Mouse (Mus musculus) hindbrain, postnatal 0 days (tissue): ENCODE measurements around the gene Dkk3. TPM values are rescaled to one million over a fixed set of nuclear protein-coding genes. Genes with fewer than 3 reads are reported as not detected.

Experiments used
- ATAC-seq: fragments of 200-750 bp; cut with Nextera tagmentation; 2 replicates; pipeline ENCODE4 v1.8.0; 2017; ENCODE audit warnings: mild to moderate bottlenecking, moderate TSS enrichment, moderate library complexity
- DNase-seq: peaks from one replicate; pipeline ENCODE4 v3.0.0-alpha.2; 2015; ENCODE audit warnings: low spot score
- H3K27ac ChIP-seq: fragments of 300-500 bp; sonication (generic); 2 replicates; pipeline ENCODE4 v1.5.1; 2014; ENCODE audit warnings: mild to moderate bottlenecking
- H3K27me3 ChIP-seq: fragments of 300-500 bp; sonication (generic); 2 replicates; pipeline ENCODE4 v1.6.1; 2014; ENCODE audit warnings: low read length, mixed read lengths; ENCODE audit not compliant: insufficient read depth
- H3K36me3 ChIP-seq: fragments of 300-500 bp; sonication (generic); 2 replicates; pipeline ENCODE4 v1.6.1; 2014; ENCODE audit warnings: low read length, mixed read lengths; ENCODE audit not compliant: insufficient read depth
- H3K4me1 ChIP-seq: fragments of 300-500 bp; sonication (generic); 2 replicates; pipeline ENCODE4 v1.6.1; 2014; ENCODE audit warnings: antibody characterized with exemption, low read length, mixed read lengths; ENCODE audit not compliant: insufficient read depth
- H3K4me2 ChIP-seq: fragments of 300-500 bp; sonication (generic); 2 replicates; pipeline ENCODE4 v1.6.1; 2014; ENCODE audit warnings: low read depth, mild to moderate bottlenecking, low read length, moderate library complexity, mixed read lengths
- H3K4me3 ChIP-seq: fragments of 300-500 bp; sonication (generic); 2 replicates; pipeline ENCODE4 v1.5.1; 2014; ENCODE audit warnings: low read length
- H3K9ac ChIP-seq: fragments of 300-500 bp; sonication (generic); replicated peaks from 2 replicates; pipeline ENCODE4 v1.6.1; 2014; ENCODE audit warnings: mild to moderate bottlenecking, low read length, moderate library complexity, mixed read lengths
- H3K9me3 ChIP-seq: fragments of 300-500 bp; sonication (generic); 2 replicates; pipeline ENCODE4 v1.6.1; 2016; ENCODE audit warnings: low read length, mixed read lengths
- CTCF ChIP-seq: IDR thresholded peaks from 2 replicates; pipeline ENCODE4 v1.5.1; 2016; ENCODE audit warnings: antibody characterized with exemption, control low read depth, low read depth
- WGBS: fragments of 180-500 bp; shearing (Covaris S2); extraction: QIAGEN DNeasy Blood & Tissue Kit; methylation state at CpG from one replicate; pipeline ENCODE4 v1.1.7; 2014; 5-methylcytosine and 5-hydroxymethylcytosine counted together
- polyA plus RNA-seq: library from polyadenylated mRNA; unstranded; fragments of >200 nt; fragmentation: Nextera tagmentation; extraction: Ambion mirVana; gene quantifications from 2 replicates; pipeline ENCODE4 v1.2.1, GENCODE M21; 2015
- total RNA-seq: library from RNA; depleted of rRNA; stranded (reverse); fragments of >200 nt; gene quantifications from 2 replicates; pipeline ENCODE4 v1.2.3, GENCODE M21; 2014

Dkk3 gene
- total and polyA plus RNA-seq, 2 experiments from 2014 or later = 42.0 to 48.2 TPM

- peak; percentile 62 for TF ChIP-seq CTCF
- H3K4me3 ChIP-seq = no peak overlapping the region
- ATAC-seq (no peak), DNase-seq (no peak)
- H3K9me3 ChIP-seq = no peaks in the 10 kb centered on the region
- H3K4me1 ChIP-seq = peaks cover 4% of the 10 kb centered on the region; the same call in 1 of the 2 replicates
- H3K27ac ChIP-seq = no peak overlapping the region
- 83% methylated on average over 5 of the region's 5 CpGs for WGBS
- H3K4me2 ChIP-seq = no peak overlapping the region
- no peaks in the 10 kb centered on the region for H3K36me3 ChIP-seq
- no peaks in the 10 kb centered on the region for H3K27me3 ChIP-seq
- H3K9ac ChIP-seq = no peak overlapping the region
These were observed 25.6 kb downstream of the Dkk3 start for GRCm38 (mm10) chr7:112133277-112133676.

GRCm38 (mm10) chr7:112132005-112132404, 26.9 kb downstream of the Dkk3 start:
- no peak overlapping the region for H3K4me3 ChIP-seq
- TF ChIP-seq CTCF = no peak
- H3K36me3 ChIP-seq = no peaks in the 10 kb centered on the region
- no peak overlapping the region for H3K9ac ChIP-seq
- no peaks in the 10 kb centered on the region for H3K27me3 ChIP-seq
- ATAC-seq = no peak
- peaks cover 4% of the 10 kb centered on the region; the same call in 1 of the 2 replicates for H3K4me1 ChIP-seq
- no peaks in the 10 kb centered on the region for H3K9me3 ChIP-seq
- no peak overlapping the region for H3K4me2 ChIP-seq
- peak; percentile 31 for DNase-seq
- peak overlapping the region; percentile 34 for H3K27ac ChIP-seq
- WGBS = 32% methylated on average over 6 of the region's 6 CpGs

- TF ChIP-seq CTCF = no peak
- WGBS = 95% methylated on average over 3 of the region's 3 CpGs
- H3K4me2 ChIP-seq = no peak overlapping the region
- no peak overlapping the region for H3K9ac ChIP-seq
- H3K27ac ChIP-seq = no peak overlapping the region
- no peaks in the 10 kb centered on the region for H3K27me3 ChIP-seq
- DNase-seq = no peak
- no peak for ATAC-seq
- peaks cover 4% of the 10 kb centered on the region; the same call in 1 of the 2 replicates for H3K4me1 ChIP-seq
- no peaks in the 10 kb centered on the region for H3K9me3 ChIP-seq
- H3K36me3 ChIP-seq = no peaks in the 10 kb centered on the region
- H3K4me3 ChIP-seq = no peak overlapping the region
These were observed 28.2 kb downstream of the Dkk3 start for GRCm38 (mm10) chr7:112130660-112131059.

GRCm38 (mm10) chr7:112129851-112130250, 29.0 kb downstream of the Dkk3 start:
- no peak overlapping the region for H3K4me2 ChIP-seq
- H3K4me3 ChIP-seq = no peak overlapping the region
- ATAC-seq = peak; percentile 81
- H3K27me3 ChIP-seq = no peaks in the 10 kb centered on the region
- peaks cover 4% of the 10 kb centered on the region; the same call in 1 of the 2 replicates for H3K4me1 ChIP-seq
- no peak overlapping the region for H3K9ac ChIP-seq
- peak; percentile 71 for DNase-seq
- H3K27ac ChIP-seq = no peak overlapping the region
- H3K9me3 ChIP-seq = no peaks in the 10 kb centered on the region
- WGBS = 55% methylated on average over 6 of the region's 6 CpGs
- no peak; the same call in 1 of the 2 replicates for TF ChIP-seq CTCF
- no peaks in the 10 kb centered on the region for H3K36me3 ChIP-seq

- Histone ChIP-seq H3K4me3 (no peak overlapping the region), H3K4me2 (no peak overlapping the region), H3K36me3 (no peaks in the 10 kb centered on the region), H3K27ac (no peak overlapping the region), H3K9ac (no peak overlapping the region), H3K4me1 (peaks cover 4% of the 10 kb centered on the region; the same call in 1 of the 2 replicates), H3K9me3 (no peaks in the 10 kb centered on the region), H3K27me3 (no peaks in the 10 kb centered on the region)
- 67% methylated on average over 4 of the region's 4 CpGs for WGBS
- DNase-seq = peak; percentile 33
- TF ChIP-seq CTCF = no peak
- no peak for ATAC-seq
These were observed 30.0 kb downstream of the Dkk3 start for GRCm38 (mm10) chr7:112128810-112129209.

GRCm38 (mm10) chr7:112127954-112128353, 30.9 kb downstream of the Dkk3 start:
- TF ChIP-seq CTCF = no peak
- H3K4me1 ChIP-seq = peaks cover 4% of the 10 kb centered on the region; the same call in 1 of the 2 replicates
- H3K27ac ChIP-seq = no peak overlapping the region
- no peak for DNase-seq
- H3K36me3 ChIP-seq = no peaks in the 10 kb centered on the region
- H3K4me2 ChIP-seq = no peak overlapping the region
- ATAC-seq = no peak
- 53% methylated on average over 4 of the region's 4 CpGs for WGBS
- H3K9me3 ChIP-seq = no peaks in the 10 kb centered on the region
- no peak overlapping the region for H3K9ac ChIP-seq
- H3K4me3 ChIP-seq = no peak overlapping the region
- no peaks in the 10 kb centered on the region for H3K27me3 ChIP-seq

GRCm38 (mm10) chr7:112127085-112127637, 31.7 kb downstream of the Dkk3 start:
- 69% methylated on average over 5 of the region's 5 CpGs for WGBS
- ATAC-seq = no peak
- no peak overlapping the region for H3K4me3 ChIP-seq
- H3K27ac ChIP-seq = no peak overlapping the region
- H3K4me2 ChIP-seq = no peak overlapping the region
- no peak for DNase-seq
- H3K9me3 ChIP-seq = no peaks in the 10 kb centered on the region
- H3K9ac ChIP-seq = no peak overlapping the region
- no peaks in the 10 kb centered on the region for H3K27me3 ChIP-seq
- peaks cover 2% of the 10 kb centered on the region; the same call in 1 of the 2 replicates for H3K4me1 ChIP-seq
- TF ChIP-seq CTCF = no peak
- no peaks in the 10 kb centered on the region for H3K36me3 ChIP-seq
